Mouse (Mus musculus): ENCODE results near the gene Zfp688. TPM values are rescaled to one million over a fixed set of nuclear protein-coding genes. Genes with fewer than 3 reads are reported as not detected.
"Not testable (repeated sequence)": the region's sequence is repeated elsewhere in the genome, so short reads cannot be mapped to it uniquely, and the experiment has no call there.

Gene Zfp688
- polyA plus RNA-seq, 1 experiment from 2014 or later: 31.6 TPM

DNA sequence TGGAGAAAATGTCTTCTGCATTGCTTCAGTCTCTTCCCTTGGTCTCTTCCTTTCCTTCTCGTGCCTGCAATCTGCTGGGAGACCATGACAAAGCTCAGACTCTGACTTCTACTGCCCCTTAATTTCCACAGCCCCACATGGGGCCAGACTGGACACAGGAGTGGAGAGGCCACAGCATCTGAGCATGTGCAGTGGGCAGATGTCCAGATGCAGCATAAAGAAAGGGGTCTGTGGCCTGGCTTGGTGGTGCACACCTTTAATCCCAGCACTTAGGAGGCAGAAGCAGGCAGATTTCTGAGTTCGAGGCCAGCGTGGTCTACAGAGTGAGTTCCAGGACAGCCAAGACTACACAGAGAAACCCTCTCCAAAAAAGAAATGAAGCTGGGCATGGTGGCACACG, 36.3 kb downstream of the Zfp688 start:
- not testable (repeated sequence) for H3K4me3 ChIP-seq (ENCODE audit: low read depth, low read length); H3K27me3 ChIP-seq (ENCODE audit: control insufficient read depth, insufficient read depth, low read length); H3K4me1 ChIP-seq (ENCODE audit: control insufficient read depth, insufficient read depth, low read length); ATAC-seq (ENCODE audit: insufficient read depth, low FRiP score, low TSS enrichment); DNase-seq (ENCODE audit: low spot score); H3K9me3 ChIP-seq (ENCODE audit: control insufficient read depth, low read length); H3K36me3 ChIP-seq (ENCODE audit: control insufficient read depth, insufficient read depth, low read length); H3K4me2 ChIP-seq (ENCODE audit: low read depth); H3K27ac ChIP-seq (ENCODE audit: low read depth, low read length); H3K9ac ChIP-seq (ENCODE audit: low read length)
- WGBS: 94% methylated on average over 4 of the region's 4 CpGs

DNA sequence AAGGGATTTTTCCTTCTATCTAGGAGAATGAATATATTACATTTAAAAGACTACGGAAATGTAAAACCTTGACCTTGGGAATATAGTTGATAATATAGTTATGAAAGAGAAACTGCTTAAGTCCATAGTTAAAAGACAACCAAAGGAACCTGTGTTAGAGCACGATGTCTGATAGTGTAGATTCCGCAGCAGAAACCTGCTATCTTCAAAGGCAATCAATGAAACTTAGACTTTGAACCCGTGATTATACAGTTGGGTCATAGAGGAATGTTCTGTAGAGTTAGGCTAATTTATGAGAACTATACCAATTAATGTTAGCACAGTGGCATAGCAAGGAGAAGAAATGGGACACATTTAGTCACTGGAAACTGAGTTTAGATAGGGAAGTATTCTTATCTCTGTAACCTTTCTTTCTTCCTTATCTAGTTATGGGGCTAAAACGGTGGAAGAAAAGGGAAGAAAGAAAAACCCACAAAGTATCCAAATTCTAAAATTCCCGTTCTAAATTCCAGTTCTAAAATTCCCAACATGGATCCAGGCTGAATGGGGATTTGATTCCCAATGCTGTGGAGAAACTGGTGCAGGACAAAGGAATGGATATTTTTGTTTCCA, 43.5 kb downstream of the Zfp688 start:
- H3K9ac ChIP-seq (ENCODE audit: low read length): no peak overlapping the region
- no peak overlapping the region for H3K4me2 ChIP-seq (ENCODE audit: low read depth)
- no peak overlapping the region for H3K4me3 ChIP-seq (ENCODE audit: low read depth, low read length)
- H3K4me1 ChIP-seq (ENCODE audit: control insufficient read depth, insufficient read depth, low read length): no peaks in the 10 kb centered on the region
- no peaks in the 10 kb centered on the region for H3K9me3 ChIP-seq (ENCODE audit: control insufficient read depth, low read length)
- ATAC-seq (ENCODE audit: insufficient read depth, low FRiP score, low TSS enrichment) (no peak), DNase-seq (ENCODE audit: low spot score) (no peak)
- H3K27me3 ChIP-seq (ENCODE audit: control insufficient read depth, insufficient read depth, low read length): no peaks in the 10 kb centered on the region
- no peak overlapping the region for H3K27ac ChIP-seq (ENCODE audit: low read depth, low read length)
- 78% methylated on average over 6 of the region's 6 CpGs for WGBS
- H3K36me3 ChIP-seq (ENCODE audit: control insufficient read depth, insufficient read depth, low read length): no peaks in the 10 kb centered on the region

DNA sequence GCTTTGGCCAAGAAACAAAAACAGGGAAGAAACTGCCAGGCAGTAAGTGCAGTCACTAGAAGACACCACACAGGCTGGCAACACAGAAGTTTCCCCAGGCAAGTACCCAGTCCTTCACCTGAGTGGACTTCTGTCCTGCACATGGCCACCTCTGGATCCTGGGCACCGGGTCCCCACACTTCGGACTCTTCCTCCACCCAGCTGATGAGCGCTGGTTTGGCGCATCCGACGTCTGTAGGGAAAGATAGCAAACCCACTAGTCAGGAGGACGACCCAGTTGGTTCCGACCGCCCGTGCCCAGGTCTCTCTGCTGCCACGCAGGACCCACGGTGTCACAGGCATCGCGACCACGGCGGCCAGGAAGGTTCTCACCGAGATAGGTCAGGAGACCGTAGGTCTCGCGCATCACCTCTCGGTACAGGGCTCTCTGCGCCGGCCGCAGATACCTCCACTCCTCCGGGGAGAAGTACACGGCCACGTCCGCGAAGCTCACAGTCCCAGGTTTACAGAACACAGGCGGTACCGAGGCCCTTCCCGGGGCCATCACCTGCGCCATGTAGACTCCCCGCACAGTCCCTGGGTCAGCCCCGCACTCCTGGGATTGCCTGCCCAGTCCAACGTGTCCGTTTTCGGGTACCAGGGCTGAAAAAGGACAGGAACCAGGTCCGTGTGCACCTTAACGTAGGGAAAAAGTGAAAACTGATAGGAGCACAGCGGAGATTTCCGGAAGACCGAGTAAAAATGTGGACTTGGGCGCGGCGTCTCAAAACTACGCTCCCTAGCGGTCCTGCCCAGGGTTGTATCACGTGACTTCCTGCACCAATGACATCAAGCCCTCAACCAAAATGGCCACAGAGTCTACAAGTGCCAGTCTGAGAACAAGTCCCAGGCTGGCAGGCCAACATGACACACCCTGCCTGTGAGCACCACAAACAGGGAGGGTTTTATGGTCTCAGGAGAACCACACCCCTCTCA, 46.3 kb downstream of the Zfp688 start, which contains the start of gene Zfp747:
Gene Zfp747 (minus strand): TSS at position 780 of the 975 bp plus-strand sequence.
- Histone ChIP-seq H3K4me2 (ENCODE audit: low read depth) (peak within 1 kb of the TSS; percentile 75), H3K4me3 (ENCODE audit: low read depth, low read length) (peak within 1 kb of the TSS; percentile 69), H3K9ac (ENCODE audit: low read length) (peak within 1 kb of the TSS; percentile 75)
- H3K27ac ChIP-seq (ENCODE audit: low read depth, low read length); H3K27me3 ChIP-seq (ENCODE audit: control insufficient read depth, insufficient read depth, low read length); H3K4me1 ChIP-seq (ENCODE audit: control insufficient read depth, insufficient read depth, low read length); H3K9me3 ChIP-seq (ENCODE audit: control insufficient read depth, low read length); H3K36me3 ChIP-seq (ENCODE audit: control insufficient read depth, insufficient read depth, low read length): not testable (repeated sequence)
- ATAC-seq (ENCODE audit: insufficient read depth, low FRiP score, low TSS enrichment) (peak; percentile 95), DNase-seq (ENCODE audit: low spot score) (peak; percentile 89)
- WGBS: 2% methylated on average over 49 of the region's 49 CpGs

DNA sequence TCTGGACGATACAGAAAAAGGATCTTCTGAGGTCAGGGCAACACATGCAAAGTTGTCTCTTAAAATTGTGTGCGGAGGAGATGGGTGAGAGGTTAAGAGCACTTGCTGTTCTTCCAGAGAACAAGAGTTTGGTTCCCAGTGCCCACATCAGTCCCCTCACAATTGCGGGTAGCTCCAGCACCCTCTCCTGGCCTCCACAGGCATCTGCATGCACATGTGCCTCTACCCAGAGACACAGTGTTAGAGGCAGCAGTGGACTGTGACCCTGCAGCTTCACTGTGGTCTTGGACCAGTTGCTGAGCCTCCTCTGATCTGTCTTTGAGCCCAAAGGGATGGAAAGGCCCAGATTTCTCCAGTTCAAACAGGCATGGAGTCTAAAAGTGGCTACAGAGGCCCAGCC, 50.0 kb downstream of the Zfp688 start:
- not testable (repeated sequence) for DNase-seq (ENCODE audit: low spot score); H3K9me3 ChIP-seq (ENCODE audit: control insufficient read depth, low read length)
- WGBS: 81% methylated on average over 3 of the region's 3 CpGs

DNA sequence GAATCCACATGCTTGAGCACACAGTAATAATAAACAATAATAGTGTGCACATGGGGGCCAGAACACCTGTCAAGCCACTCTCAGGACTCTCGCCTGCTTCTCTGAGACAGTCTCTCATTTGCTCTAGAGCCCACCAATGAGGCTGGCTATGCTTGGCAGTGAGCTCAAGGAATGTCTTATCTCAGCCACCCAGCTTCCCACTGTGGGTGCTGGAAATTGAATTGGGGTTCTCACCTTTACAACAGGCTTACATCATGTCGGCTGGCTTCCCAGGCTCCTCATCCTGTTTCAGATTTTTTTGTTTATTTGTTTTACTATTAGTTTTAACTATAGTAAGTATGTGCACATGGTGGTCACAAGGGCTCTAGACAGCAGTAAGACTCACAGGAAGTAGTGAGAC, 50.7 kb downstream of the Zfp688 start:
- Histone ChIP-seq H3K36me3 (ENCODE audit: control insufficient read depth, insufficient read depth, low read length) (no peaks in the 10 kb centered on the region), H3K9ac (ENCODE audit: low read length) (no peak overlapping the region), H3K4me1 (ENCODE audit: control insufficient read depth, insufficient read depth, low read length) (no peaks in the 10 kb centered on the region), H3K4me3 (ENCODE audit: low read depth, low read length) (no peak overlapping the region), H3K4me2 (ENCODE audit: low read depth) (no peak overlapping the region), H3K27me3 (ENCODE audit: control insufficient read depth, insufficient read depth, low read length) (no peaks in the 10 kb centered on the region), H3K9me3 (ENCODE audit: control insufficient read depth, low read length) (no peaks in the 10 kb centered on the region), H3K27ac (ENCODE audit: low read depth, low read length) (no peak overlapping the region)
- WGBS: 87% methylated on average over 2 of the region's 2 CpGs
- ATAC-seq (ENCODE audit: insufficient read depth, low FRiP score, low TSS enrichment): no peak
- no peak for DNase-seq (ENCODE audit: low spot score)

More for the DNA sequence above, 50.0 kb downstream of the Zfp688 start:
- not testable (repeated sequence) for H3K4me1 ChIP-seq (ENCODE audit: control insufficient read depth, insufficient read depth, low read length); H3K4me3 ChIP-seq (ENCODE audit: low read depth, low read length); H3K9ac ChIP-seq (ENCODE audit: low read length); H3K27ac ChIP-seq (ENCODE audit: low read depth, low read length); H3K36me3 ChIP-seq (ENCODE audit: control insufficient read depth, insufficient read depth, low read length); H3K4me2 ChIP-seq (ENCODE audit: low read depth); H3K27me3 ChIP-seq (ENCODE audit: control insufficient read depth, insufficient read depth, low read length); ATAC-seq (ENCODE audit: insufficient read depth, low FRiP score, low TSS enrichment)

Other genes with a start within 250 kb of the Zfp688 start
- gene Cd2bp2, start 226.0 kb downstream of the Zfp688 start, polyA plus RNA-seq (2014; fragmentation: Nextera tagmentation; extraction: Ambion mirVana): 91.6 and 92.0 TPM in 2 replicates
- 23.9 and 28.8 TPM in 2 replicates for gene Tbc1d10b, start 213.6 kb downstream of the Zfp688 start, polyA plus RNA-seq (2014; fragmentation: Nextera tagmentation; extraction: Ambion mirVana)
- gene Mylpf, start 213.2 kb downstream of the Zfp688 start, polyA plus RNA-seq (2014; fragmentation: Nextera tagmentation; extraction: Ambion mirVana): 87.1 and 113 TPM in 2 replicates
- gene Zfp553, start 189.0 kb downstream of the Zfp688 start, polyA plus RNA-seq (2014; fragmentation: Nextera tagmentation; extraction: Ambion mirVana): 28.7 and 31.4 TPM in 2 replicates
- gene Sept1, start 188.9 kb downstream of the Zfp688 start, polyA plus RNA-seq (2014; fragmentation: Nextera tagmentation; extraction: Ambion mirVana): 19.6 and 22.0 TPM in 2 replicates
- gene Zfp771, start 177.8 kb downstream of the Zfp688 start, polyA plus RNA-seq (2014; fragmentation: Nextera tagmentation; extraction: Ambion mirVana): 53.2 and 54.5 TPM in 2 replicates
- gene Dctpp1, start 161.4 kb downstream of the Zfp688 start, polyA plus RNA-seq (2014; fragmentation: Nextera tagmentation; extraction: Ambion mirVana): 205 and 228 TPM in 2 replicates
- 78.0 and 79.2 TPM in 2 replicates for gene Sephs2, start 148.0 kb downstream of the Zfp688 start, polyA plus RNA-seq (2014; fragmentation: Nextera tagmentation; extraction: Ambion mirVana)
- 1.2 and 1.4 TPM in 2 replicates for gene Itgal, start 125.8 kb downstream of the Zfp688 start, polyA plus RNA-seq (2014; fragmentation: Nextera tagmentation; extraction: Ambion mirVana)
- 5.1 and 7.0 TPM in 2 replicates for gene Zfp768, start 76.5 kb downstream of the Zfp688 start, polyA plus RNA-seq (2014; fragmentation: Nextera tagmentation; extraction: Ambion mirVana)
- 9.4 and 9.8 TPM in 2 replicates for gene Zfp747, start 46.0 kb downstream of the Zfp688 start, polyA plus RNA-seq (2014; fragmentation: Nextera tagmentation; extraction: Ambion mirVana)
- gene 9130019O22Rik, start 34.9 kb downstream of the Zfp688 start, polyA plus RNA-seq (2014; fragmentation: Nextera tagmentation; extraction: Ambion mirVana): 6.5 and 8.9 TPM in 2 replicates
- 7.1 and 8.1 TPM in 2 replicates for gene E430018J23Rik, start 28.4 kb downstream of the Zfp688 start, polyA plus RNA-seq (2014; fragmentation: Nextera tagmentation; extraction: Ambion mirVana)
- gene Zfp764, start 15.2 kb downstream of the Zfp688 start, polyA plus RNA-seq (2014; fragmentation: Nextera tagmentation; extraction: Ambion mirVana): 7.5 and 7.6 TPM in 2 replicates
- gene Zfp689, start 27.1 kb upstream of the Zfp688 start, polyA plus RNA-seq (2014; fragmentation: Nextera tagmentation; extraction: Ambion mirVana): 11.7 and 16.4 TPM in 2 replicates
- gene Prr14, start 37.5 kb upstream of the Zfp688 start, polyA plus RNA-seq (2014; fragmentation: Nextera tagmentation; extraction: Ambion mirVana): 55.5 and 71.8 TPM in 2 replicates
- 15.4 and 17.1 TPM in 2 replicates for gene Fbrs, start 57.1 kb upstream of the Zfp688 start, polyA plus RNA-seq (2014; fragmentation: Nextera tagmentation; extraction: Ambion mirVana)
- 58.3 and 66.0 TPM in 2 replicates for gene Srcap, start 89.9 kb upstream of the Zfp688 start, polyA plus RNA-seq (2014; fragmentation: Nextera tagmentation; extraction: Ambion mirVana)
- gene Gm42715, start 97.5 kb upstream of the Zfp688 start, polyA plus RNA-seq (2014; fragmentation: Nextera tagmentation; extraction: Ambion mirVana): 18.4 TPM in 2 replicates
- 6.9 and 9.2 TPM in 2 replicates for gene Tmem265, start 139.3 kb upstream of the Zfp688 start, polyA plus RNA-seq (2014; fragmentation: Nextera tagmentation; extraction: Ambion mirVana)
- 45.1 and 55.1 TPM in 2 replicates for gene Phkg2, start 151.3 kb upstream of the Zfp688 start, polyA plus RNA-seq (2014; fragmentation: Nextera tagmentation; extraction: Ambion mirVana)
- 12.2 and 12.8 TPM in 2 replicates for gene Ccdc189, start 166.5 kb upstream of the Zfp688 start, polyA plus RNA-seq (2014; fragmentation: Nextera tagmentation; extraction: Ambion mirVana)
- gene Rnf40, start 166.7 kb upstream of the Zfp688 start, polyA plus RNA-seq (2014; fragmentation: Nextera tagmentation; extraction: Ambion mirVana): 45.3 and 50.9 TPM in 2 replicates
- 34.5 and 37.9 TPM in 2 replicates for gene Zfp629, start 193.7 kb upstream of the Zfp688 start, polyA plus RNA-seq (2014; fragmentation: Nextera tagmentation; extraction: Ambion mirVana)